Mouse (Mus musculus): ENCODE measurements at regions not wholly inside any gene's neighbourhood (a gene's known extent, or its start where the extent isn't known, plus 50 kb on each side); places are given as distances from the start of the nearest gene placed in this dataset.
"Not testable (repeated sequence)": the region's sequence is repeated elsewhere in the genome, so short reads cannot be mapped to it uniquely, and the experiment has no call there.

GRCm38 (mm10) chr11:48657851-48658250 is 142.3 kb upstream of the Rack1 start:
- no peak for ATAC-seq
- Histone ChIP-seq H3K27ac (ENCODE audit: low read length) (no peak overlapping the region), H3K4me2 (ENCODE audit: low read length) (no peak overlapping the region), H3K4me1 (replicated peaks; ENCODE audit: control insufficient read depth, insufficient read depth, low read length) (no peaks in the 10 kb centered on the region), H3K36me3 (ENCODE audit: control insufficient read depth, insufficient read depth) (no peaks in the 10 kb centered on the region), H3K4me3 (replicated peaks; ENCODE audit: low read length) (no peak overlapping the region), H3K27me3 (replicated peaks; ENCODE audit: control insufficient read depth, insufficient read depth, low read length) (no peaks in the 10 kb centered on the region), H3K9me3 (ENCODE audit: control insufficient read depth, low read length) (no peaks in the 10 kb centered on the region), H3K9ac (replicated peaks; ENCODE audit: low read depth, low read length) (no peak overlapping the region)
- WGBS, result 32% methylated on average over 5 of the region's 5 CpGs

GRCm38 (mm10) chr11:48661641-48662040 is 138.5 kb upstream of the Rack1 start:
- no peaks in the 10 kb centered on the region for H3K36me3 ChIP-seq (ENCODE audit: control insufficient read depth, insufficient read depth)
- H3K9me3 ChIP-seq (ENCODE audit: control insufficient read depth, low read length), result no peaks in the 10 kb centered on the region
- H3K27ac ChIP-seq (ENCODE audit: low read length), result no peak overlapping the region
- no peak overlapping the region for H3K4me2 ChIP-seq (ENCODE audit: low read length)
- no peaks in the 10 kb centered on the region for H3K4me1 ChIP-seq (replicated peaks; ENCODE audit: control insufficient read depth, insufficient read depth, low read length)
- H3K4me3 ChIP-seq (replicated peaks; ENCODE audit: low read length), result no peak overlapping the region
- H3K9ac ChIP-seq (replicated peaks; ENCODE audit: low read depth, low read length), result no peak overlapping the region
- ATAC-seq, result peak; percentile 62
- no peaks in the 10 kb centered on the region for H3K27me3 ChIP-seq (replicated peaks; ENCODE audit: control insufficient read depth, insufficient read depth, low read length)
- 62% methylated on average over 4 of the region's 4 CpGs for WGBS

- Histone ChIP-seq H3K4me1 (replicated peaks; ENCODE audit: control insufficient read depth, insufficient read depth, low read length) (no peaks in the 10 kb centered on the region), H3K36me3 (ENCODE audit: control insufficient read depth, insufficient read depth) (no peaks in the 10 kb centered on the region), H3K27me3 (replicated peaks; ENCODE audit: control insufficient read depth, insufficient read depth, low read length) (no peaks in the 10 kb centered on the region), H3K4me3 (replicated peaks; ENCODE audit: low read length) (no peak overlapping the region), H3K4me2 (ENCODE audit: low read length) (no peak overlapping the region), H3K27ac (ENCODE audit: low read length) (no peak overlapping the region), H3K9me3 (ENCODE audit: control insufficient read depth, low read length) (no peaks in the 10 kb centered on the region), H3K9ac (replicated peaks; ENCODE audit: low read depth, low read length) (no peak overlapping the region)
- no peak for ATAC-seq
- 87% methylated on average over 3 of the region's 3 CpGs for WGBS
Observed at GRCm38 (mm10) chr11:48684781-48685314, 115.3 kb upstream of the Rack1 start.

- H3K9ac ChIP-seq (replicated peaks; ENCODE audit: low read depth, low read length), result no peak overlapping the region
- H3K4me1 ChIP-seq (replicated peaks; ENCODE audit: control insufficient read depth, insufficient read depth, low read length), result no peaks in the 10 kb centered on the region
- no peak overlapping the region for H3K27ac ChIP-seq (ENCODE audit: low read length)
- H3K4me3 ChIP-seq (replicated peaks; ENCODE audit: low read length), result no peak overlapping the region
- no peaks in the 10 kb centered on the region for H3K9me3 ChIP-seq (ENCODE audit: control insufficient read depth, low read length)
- WGBS, result 83% methylated on average over 4 of the region's 4 CpGs
- no peaks in the 10 kb centered on the region for H3K36me3 ChIP-seq (ENCODE audit: control insufficient read depth, insufficient read depth)
- H3K27me3 ChIP-seq (replicated peaks; ENCODE audit: control insufficient read depth, insufficient read depth, low read length), result no peaks in the 10 kb centered on the region
- H3K4me2 ChIP-seq (ENCODE audit: low read length), result no peak overlapping the region
- no peak for ATAC-seq
Observed at GRCm38 (mm10) chr11:48690070-48690469, 110.1 kb upstream of the Rack1 start.

GRCm38 (mm10) chr11:48696352-48696751 is 103.8 kb upstream of the Rack1 start:
- no peaks in the 10 kb centered on the region for H3K4me1 ChIP-seq (replicated peaks; ENCODE audit: control insufficient read depth, insufficient read depth, low read length)
- no peak for ATAC-seq
- H3K9me3 ChIP-seq (ENCODE audit: control insufficient read depth, low read length), result no peaks in the 10 kb centered on the region
- no peak overlapping the region for H3K4me3 ChIP-seq (replicated peaks; ENCODE audit: low read length)
- no peaks in the 10 kb centered on the region for H3K36me3 ChIP-seq (ENCODE audit: control insufficient read depth, insufficient read depth)
- H3K4me2 ChIP-seq (ENCODE audit: low read length), result no peak overlapping the region
- H3K27ac ChIP-seq (ENCODE audit: low read length), result no peak overlapping the region
- no peaks in the 10 kb centered on the region for H3K27me3 ChIP-seq (replicated peaks; ENCODE audit: control insufficient read depth, insufficient read depth, low read length)
- WGBS, result 88% methylated on average over 2 of the region's 2 CpGs
- no peak overlapping the region for H3K9ac ChIP-seq (replicated peaks; ENCODE audit: low read depth, low read length)

- Histone ChIP-seq H3K9me3 (ENCODE audit: control insufficient read depth, low read length) (no peaks in the 10 kb centered on the region), H3K4me1 (replicated peaks; ENCODE audit: control insufficient read depth, insufficient read depth, low read length) (no peaks in the 10 kb centered on the region)
- ATAC-seq, result no peak
Observed at GRCm38 (mm10) chr11:48697191-48697590, 102.9 kb upstream of the Rack1 start.

GRCm38 (mm10) chr11:48707192-48707591 is 92.9 kb upstream of the Rack1 start:
- H3K4me2 ChIP-seq (ENCODE audit: low read length), result no peak overlapping the region
- no peak overlapping the region for H3K27ac ChIP-seq (ENCODE audit: low read length)
- no peak overlapping the region for H3K4me3 ChIP-seq (replicated peaks; ENCODE audit: low read length)
- WGBS, result 83% methylated on average over 2 of the region's 2 CpGs
- no peaks in the 10 kb centered on the region for H3K9me3 ChIP-seq (ENCODE audit: control insufficient read depth, low read length)
- no peaks in the 10 kb centered on the region for H3K36me3 ChIP-seq (ENCODE audit: control insufficient read depth, insufficient read depth)
- H3K27me3 ChIP-seq (replicated peaks; ENCODE audit: control insufficient read depth, insufficient read depth, low read length), result no peaks in the 10 kb centered on the region
- ATAC-seq, result no peak
- no peaks in the 10 kb centered on the region for H3K4me1 ChIP-seq (replicated peaks; ENCODE audit: control insufficient read depth, insufficient read depth, low read length)
- H3K9ac ChIP-seq (replicated peaks; ENCODE audit: low read depth, low read length), result no peak overlapping the region

More at GRCm38 (mm10) chr11:48697191-48697590, 102.9 kb upstream of the Rack1 start:
- no peak overlapping the region for H3K4me2 ChIP-seq (ENCODE audit: low read length)
- H3K4me3 ChIP-seq (replicated peaks; ENCODE audit: low read length), result no peak overlapping the region
- H3K9ac ChIP-seq (replicated peaks; ENCODE audit: low read depth, low read length), result no peak overlapping the region
- no peaks in the 10 kb centered on the region for H3K27me3 ChIP-seq (replicated peaks; ENCODE audit: control insufficient read depth, insufficient read depth, low read length)
- no peaks in the 10 kb centered on the region for H3K36me3 ChIP-seq (ENCODE audit: control insufficient read depth, insufficient read depth)
- no peak overlapping the region for H3K27ac ChIP-seq (ENCODE audit: low read length)

- Histone ChIP-seq H3K4me3 (replicated peaks; ENCODE audit: low read length) (no peak overlapping the region), H3K27me3 (replicated peaks; ENCODE audit: control insufficient read depth, insufficient read depth, low read length) (no peaks in the 10 kb centered on the region), H3K27ac (ENCODE audit: low read length) (no peak overlapping the region), H3K4me1 (replicated peaks; ENCODE audit: control insufficient read depth, insufficient read depth, low read length) (no peaks in the 10 kb centered on the region), H3K9ac (replicated peaks; ENCODE audit: low read depth, low read length) (no peak overlapping the region), H3K36me3 (ENCODE audit: control insufficient read depth, insufficient read depth) (no peaks in the 10 kb centered on the region), H3K9me3 (ENCODE audit: control insufficient read depth, low read length) (no peaks in the 10 kb centered on the region), H3K4me2 (ENCODE audit: low read length) (no peak overlapping the region)
- WGBS, result 94% methylated on average over 4 of the region's 4 CpGs
- no peak for ATAC-seq
Observed at GRCm38 (mm10) chr11:48710972-48711371, 89.2 kb upstream of the Rack1 start.

- Histone ChIP-seq H3K9me3 (ENCODE audit: control insufficient read depth, low read length) (no peaks in the 10 kb centered on the region), H3K4me1 (replicated peaks; ENCODE audit: control insufficient read depth, insufficient read depth, low read length) (no peaks in the 10 kb centered on the region), H3K9ac (replicated peaks; ENCODE audit: low read depth, low read length) (no peak overlapping the region), H3K27me3 (replicated peaks; ENCODE audit: control insufficient read depth, insufficient read depth, low read length) (no peaks in the 10 kb centered on the region), H3K4me3 (replicated peaks; ENCODE audit: low read length) (no peak overlapping the region), H3K36me3 (ENCODE audit: control insufficient read depth, insufficient read depth) (no peaks in the 10 kb centered on the region), H3K27ac (ENCODE audit: low read length) (no peak overlapping the region), H3K4me2 (ENCODE audit: low read length) (no peak overlapping the region)
- ATAC-seq, result no peak
Observed at GRCm38 (mm10) chr11:48724068-48724467, 76.1 kb upstream of the Rack1 start.

GRCm38 (mm10) chr11:48730826-48731225 is 69.3 kb upstream of the Rack1 start:
- H3K4me1 ChIP-seq (replicated peaks; ENCODE audit: control insufficient read depth, insufficient read depth, low read length); H3K9me3 ChIP-seq (ENCODE audit: control insufficient read depth, low read length); H3K36me3 ChIP-seq (ENCODE audit: control insufficient read depth, insufficient read depth); H3K27ac ChIP-seq (ENCODE audit: low read length); H3K9ac ChIP-seq (replicated peaks; ENCODE audit: low read depth, low read length); ATAC-seq; H3K27me3 ChIP-seq (replicated peaks; ENCODE audit: control insufficient read depth, insufficient read depth, low read length); H3K4me2 ChIP-seq (ENCODE audit: low read length); H3K4me3 ChIP-seq (replicated peaks; ENCODE audit: low read length): not testable (repeated sequence)
- WGBS, result 78% methylated on average over 4 of the region's 4 CpGs

All from forebrain, embryonic 16.5 days (tissue).